Mouse (Mus musculus) adrenal gland (tissue): ENCODE measurements around the gene Lrrc4c.

Experiments
- intact Hi-C: fragments of 180-260 bp; cut with DNase I; formaldehyde crosslinking; loops from one replicate; pipeline ENCODE4 v1.15.1; 2025
- microRNA-seq, 2 experiments: library from miRNA; unstranded; fragments of <30 nt; microRNA quantifications; one replicate each; pipeline ENCODE4; 2019

The Lrrc4c gene

DNA sequence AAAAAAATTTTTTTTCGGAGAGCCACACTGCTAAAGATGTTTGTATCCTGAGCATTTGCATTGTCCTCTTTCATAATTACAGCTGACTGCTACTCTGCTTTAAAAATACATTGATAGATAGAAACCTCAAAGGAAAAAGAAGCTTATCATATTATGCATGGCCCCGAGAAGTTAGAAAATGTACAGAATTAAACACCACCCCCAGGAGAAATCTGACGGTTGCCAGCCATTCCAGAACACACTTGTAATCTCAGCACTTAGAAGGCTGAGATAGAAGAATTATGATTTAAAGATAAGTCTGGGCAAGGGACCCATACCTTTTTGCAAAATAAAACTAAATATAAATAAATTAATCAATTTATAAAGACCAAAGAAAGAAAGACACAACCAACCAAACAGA is 1268.4 kb downstream of the Lrrc4c start:
- intact Hi-C loops, result no loop called here

DNA sequence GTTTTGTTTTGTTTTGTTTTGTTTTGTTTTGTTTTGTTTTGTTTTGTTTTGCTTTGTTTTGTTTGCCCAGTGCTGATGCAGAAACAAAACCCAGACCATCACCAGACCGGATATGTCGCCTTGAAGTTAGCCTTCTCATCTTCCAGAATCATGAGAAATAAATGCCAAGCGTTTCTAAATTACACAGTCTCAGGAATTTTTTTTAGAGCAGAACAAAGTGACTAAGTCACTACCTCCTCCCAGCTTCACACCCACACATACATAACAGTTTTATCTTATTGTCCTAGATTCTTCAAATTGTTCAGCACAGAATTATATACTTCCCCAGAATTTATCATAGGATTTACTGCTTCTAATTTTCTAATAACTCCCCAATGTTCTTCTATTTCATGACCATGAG is 1272.6 kb downstream of the Lrrc4c start:
- intact Hi-C loops, result no loop called here

DNA sequence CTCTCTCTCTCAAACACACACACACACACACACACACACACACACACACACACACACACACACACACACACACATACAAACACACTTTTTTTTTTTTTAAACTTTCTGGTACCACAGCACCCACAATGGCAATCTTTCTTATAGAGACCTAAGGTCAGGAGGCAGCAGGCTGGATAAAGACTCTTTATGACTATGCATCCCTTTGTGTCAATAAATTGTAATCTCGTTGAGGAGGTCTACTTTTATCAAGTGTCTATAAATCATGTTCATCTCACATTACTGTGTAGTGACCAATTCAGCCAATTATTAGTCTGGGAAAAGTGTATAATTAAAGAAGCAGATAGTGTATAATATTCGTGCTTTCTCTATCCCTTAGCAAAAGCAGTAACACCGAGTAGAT is 1286.2 kb downstream of the Lrrc4c start:
- intact Hi-C loops, result no loop called here

DNA sequence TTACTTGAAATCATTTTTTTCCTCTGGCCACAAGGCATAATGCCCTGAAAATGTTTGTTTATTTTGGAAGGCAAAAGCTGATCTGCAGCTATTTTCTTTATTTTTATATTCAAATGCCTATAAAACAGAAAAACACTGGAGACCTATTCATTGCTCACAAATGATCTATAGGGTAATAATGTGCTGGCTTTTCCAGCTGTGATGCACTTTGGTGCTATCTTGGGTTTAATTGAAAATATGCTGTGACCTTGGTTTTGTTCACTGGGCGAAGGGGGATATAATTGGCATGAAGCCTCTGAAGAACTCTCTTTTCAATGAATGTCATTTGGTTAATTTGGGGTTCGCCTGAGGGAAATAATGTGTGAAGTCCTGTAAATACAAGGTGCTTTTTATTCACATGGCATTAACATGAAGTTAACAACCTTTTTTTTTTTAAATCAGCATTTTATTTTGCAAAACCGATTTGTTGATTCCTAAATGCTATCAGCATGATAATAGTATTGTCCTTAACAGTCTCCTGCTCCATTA is 1286.8 kb downstream of the Lrrc4c start:
- intact Hi-C loops, result no loop called here

DNA sequence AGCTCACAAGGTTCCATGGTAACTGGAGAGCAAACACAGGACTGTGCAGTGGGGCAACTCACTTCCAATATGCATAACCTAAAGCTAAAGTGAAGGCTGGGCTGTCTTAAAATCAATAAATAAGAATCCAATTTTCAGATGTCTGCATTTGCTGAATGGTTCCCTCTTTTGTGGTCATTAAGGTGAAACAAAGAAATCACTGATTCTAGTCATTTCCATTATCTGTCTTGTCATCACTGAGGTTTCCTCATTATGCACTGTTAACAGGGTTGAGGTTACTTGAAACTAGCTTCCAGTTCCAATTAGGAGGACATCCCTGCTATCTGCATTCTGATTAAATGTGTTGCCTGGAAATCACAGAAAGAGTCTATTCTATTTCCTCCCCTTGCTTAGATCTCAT is 1291.5 kb downstream of the Lrrc4c start:
- intact Hi-C loops, result no loop called here

DNA sequence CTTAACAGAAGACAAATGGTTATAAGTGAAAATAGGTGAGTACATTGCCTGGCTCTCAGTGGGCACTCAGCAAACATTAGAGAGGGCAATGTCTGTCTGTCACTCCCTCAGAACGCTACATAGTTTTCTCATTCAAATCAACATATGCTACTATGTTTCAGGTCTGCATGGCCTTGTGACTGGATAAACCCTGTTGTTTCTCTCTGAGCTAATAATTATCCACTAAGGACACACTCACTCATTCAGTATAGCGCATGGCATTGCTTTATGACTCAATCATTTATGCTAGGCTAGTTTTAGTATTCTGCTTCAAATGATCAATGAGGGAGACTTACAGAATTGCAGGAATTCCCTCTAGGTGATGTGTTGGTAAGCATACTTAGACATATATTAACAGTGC is 1292.6 kb downstream of the Lrrc4c start:
- intact Hi-C loops, result no loop called here

DNA sequence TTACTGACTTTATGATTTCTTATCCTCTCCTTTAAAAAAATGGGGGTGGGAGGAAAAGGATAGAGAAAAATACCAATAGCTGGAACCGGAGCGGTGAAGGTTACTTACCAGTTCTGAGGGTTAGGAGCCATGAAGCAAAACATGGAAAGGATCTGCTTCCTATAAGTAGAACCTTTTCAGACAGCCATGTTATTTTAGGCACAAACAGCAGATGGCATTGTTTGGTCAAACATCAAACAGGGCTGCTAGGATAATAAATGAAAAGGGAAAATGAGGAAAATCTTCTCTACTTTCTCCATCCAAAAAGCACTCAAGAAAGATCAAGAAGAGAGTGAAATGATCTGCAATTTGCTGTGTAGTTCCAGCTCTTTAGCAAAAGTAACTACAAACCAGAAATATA is 1296.8 kb downstream of the Lrrc4c start:
- intact Hi-C loops, result no loop called here

DNA sequence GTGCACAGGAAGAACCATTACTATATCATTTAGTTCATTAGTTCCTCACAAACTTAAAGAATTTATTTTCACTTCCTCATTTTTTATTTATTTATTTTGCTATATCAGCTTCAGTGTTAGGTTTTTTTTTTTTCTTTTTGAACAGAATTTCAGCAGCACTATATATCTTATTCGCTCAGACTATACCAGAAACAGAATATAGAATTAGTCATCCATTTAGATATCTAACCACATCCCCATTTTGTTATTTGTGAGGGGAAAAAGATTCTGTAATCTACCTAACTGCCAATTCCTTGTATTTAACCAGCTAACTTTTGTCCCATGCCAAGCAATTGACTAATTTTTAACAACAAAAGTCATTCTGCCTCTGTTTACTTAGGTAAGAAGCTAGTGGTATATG is 1300.6 kb downstream of the Lrrc4c start:
- intact Hi-C loops, result no loop called here

DNA sequence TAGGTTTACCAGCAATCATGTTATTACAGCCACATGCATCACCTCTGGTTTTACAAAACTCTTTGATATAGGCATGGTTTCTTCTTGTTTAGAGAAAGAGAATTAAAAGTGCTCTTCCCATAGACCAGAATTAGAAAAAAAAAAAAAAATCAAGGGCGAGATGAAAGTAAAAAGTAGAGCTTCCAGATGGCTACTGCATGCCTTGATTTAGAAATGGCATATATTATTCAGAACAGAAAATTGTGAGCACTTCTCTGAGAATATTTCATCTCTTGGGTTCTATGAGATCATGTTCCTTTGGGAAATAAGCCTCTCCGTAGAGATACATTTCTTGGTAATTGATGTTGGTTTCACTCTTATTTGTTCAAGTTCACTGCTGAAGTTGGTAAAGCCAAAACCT is 1322.0 kb downstream of the Lrrc4c start:
- intact Hi-C loops, result no loop called here

DNA sequence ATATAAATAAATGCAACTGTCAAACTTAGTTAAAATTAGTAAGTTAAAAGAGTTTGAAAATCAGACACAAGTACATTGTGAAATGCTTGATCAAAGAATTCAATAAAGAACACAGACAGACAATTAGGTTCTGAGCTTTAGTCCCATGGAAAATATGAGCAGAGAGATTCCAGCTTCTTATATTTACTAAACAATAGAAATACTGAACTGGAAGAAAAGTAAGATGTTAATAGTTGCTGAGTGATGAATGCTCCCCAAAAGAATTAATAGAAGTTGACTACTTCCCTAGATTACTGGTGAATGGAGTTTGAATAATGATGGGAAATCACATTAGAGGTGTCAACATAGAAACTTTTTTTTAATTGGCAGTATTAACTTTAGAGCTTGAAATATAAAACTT is 1323.7 kb downstream of the Lrrc4c start:
- intact Hi-C loops, result no loop called here

DNA sequence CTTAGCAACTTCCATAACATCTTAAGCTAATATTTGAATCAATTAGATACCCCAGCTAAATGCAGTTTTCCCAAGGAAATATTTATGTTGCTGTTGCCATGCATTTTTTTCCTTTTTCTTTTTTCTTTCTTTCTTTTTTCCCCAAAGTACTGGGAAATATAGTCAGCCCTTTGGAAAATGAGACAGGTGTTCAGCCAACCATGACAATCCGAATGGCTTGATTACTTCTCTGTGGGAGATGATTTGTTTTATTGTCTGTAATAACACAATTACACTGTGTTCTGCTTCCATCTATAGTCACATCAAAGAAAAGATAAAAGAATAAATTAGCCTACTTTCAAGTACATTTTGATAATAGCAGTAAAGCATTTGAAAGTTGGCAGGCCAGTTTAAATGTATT is 1334.7 kb downstream of the Lrrc4c start:
- intact Hi-C loops, result no loop called here

Small RNA genes lying within 50 kb of the gene (microRNA-seq; reads per million reads assigned to microRNA genes)
- 0 reads per million in 2 experiments for gene Gm44320
